Mouse (Mus musculus) cerebellum, adult 9-11 months (tissue): ENCODE data around the gene Vmn1r36.
"Not testable (repeated sequence)": the region's sequence is repeated elsewhere in the genome, so short reads cannot be mapped to it uniquely, and the experiment has no call there.

ENCODE experiments used
- DNase-seq: peaks from one replicate; pipeline ENCODE4 v3.0.0; 2022

Vmn1r36 gene

GRCm38 (mm10) chr6:66719068-66719467 lies at the start of gene Vmn1r36:
Gene Vmn1r36 (minus strand): TSS chr6:66719168.
- not testable (repeated sequence) for DNase-seq

GRCm38 (mm10) chr6:66729082-66729481 lies 10.1 kb upstream of the Vmn1r36 start, which contains the start of gene Vmn1r37:
Gene Vmn1r37 (plus strand): TSS chr6:66729382.
- DNase-seq: not testable (repeated sequence)

GRCm38 (mm10) chr6:66713854-66714253 lies 5.1 kb downstream of the Vmn1r36 start:
- DNase-seq: no peak

- DNase-seq: no peak
Measured at GRCm38 (mm10) chr6:66708901-66709300, 10.1 kb downstream of the Vmn1r36 start.

- no peak for DNase-seq
Measured at GRCm38 (mm10) chr6:66685806-66686205, 33.2 kb downstream of the Vmn1r36 start, which contains the start of gene Vmn1r35. Gene Vmn1r35 (minus strand): TSS chr6:66685906.
